ENCODE assay signal across 21 mouse cellular contexts in genomic region chr7:136742171-136742570, GRCm38 (mm10).
DNase-seq lines count a peak whose midpoint lies in the region; ATAC-seq and TF ChIP-seq lines count a peak whose summit lies in the region.
"Had no signal": no experiment of that assay in that cellular context is flagged by ENCODE, and none has a peak within 500 bp of the region (broad histone marks: within the 10 kb centered on the region; RNA-seq: fewer than 3 reads in every experiment).

No protein-coding gene starts in this region.

- no peak overlapping the region for H3K9ac ChIP-seq in embryonic facial prominence, embryonic 14.5 days (ENCODE audit: low read depth, low read length)
- H3K9ac ChIP-seq in liver, embryonic 11.5 days (ENCODE audit: low read depth, low read length): no peak overlapping the region
- H3K9ac ChIP-seq in lung, embryonic 14.5 days: no peak overlapping the region

- no peak for ATAC-seq in embryonic facial prominence, embryonic 14.5 days (ENCODE audit: low read depth)
- ATAC-seq in liver, embryonic 11.5 days (replicated peaks; ENCODE audit: low FRiP score): no peak
- ATAC-seq in lung, embryonic 14.5 days (ENCODE audit: insufficient read depth): no peak
- ATAC-seq: activated CD4-positive, CD25-positive, alpha-beta regulatory T cell, adult 4 months; CD4-positive, CD25-positive, alpha-beta regulatory T cell, adult 4 months; Patski had no signal

- no peak for TF ChIP-seq CTCF in lung, embryonic 14.5 days (IDR thresholded peaks at IDR 0.05; ENCODE audit: low read depth)

- H3K27me3 ChIP-seq in embryonic facial prominence, embryonic 14.5 days (replicated peaks; ENCODE audit: control insufficient read depth, insufficient read depth, low read length): no peaks in the 10 kb centered on the region
- no peaks in the 10 kb centered on the region for H3K27me3 ChIP-seq in embryonic facial prominence, embryonic 10.5 days (replicated peaks; ENCODE audit: low read depth, poor library complexity, severe bottlenecking)
- H3K27me3 ChIP-seq in liver, embryonic 11.5 days (replicated peaks; ENCODE audit: control insufficient read depth, insufficient read depth, low read length): no peaks in the 10 kb centered on the region
- no peaks in the 10 kb centered on the region for H3K27me3 ChIP-seq in lung, embryonic 14.5 days (ENCODE audit: insufficient read depth, low read length)

- no peaks in the 10 kb centered on the region for H3K36me3 ChIP-seq in embryonic facial prominence, embryonic 14.5 days (ENCODE audit: control insufficient read depth, insufficient read depth, low read length)
- no peaks in the 10 kb centered on the region for H3K36me3 ChIP-seq in embryonic facial prominence, embryonic 10.5 days (replicated peaks)
- H3K36me3 ChIP-seq in liver, embryonic 11.5 days (ENCODE audit: control insufficient read depth, insufficient read depth, low read length): no peaks in the 10 kb centered on the region
- no peaks in the 10 kb centered on the region for H3K36me3 ChIP-seq in lung, embryonic 14.5 days (ENCODE audit: insufficient read depth)
- H3K36me3 ChIP-seq: G1E had no signal

- H3K4me3 ChIP-seq in embryonic facial prominence, embryonic 14.5 days (ENCODE audit: low read depth, low read length): no peak overlapping the region
- no peak overlapping the region for H3K4me3 ChIP-seq in embryonic facial prominence, embryonic 10.5 days
- no peak overlapping the region for H3K4me3 ChIP-seq in liver, embryonic 11.5 days (ENCODE audit: low read depth, low read length)
- H3K4me3 ChIP-seq in lung, embryonic 14.5 days (ENCODE audit: low read depth, low read length): no peak overlapping the region

- 75% methylated on average over 2 of the region's 2 CpGs for WGBS in embryonic facial prominence, embryonic 14.5 days
- 95% methylated on average over 2 of the region's 2 CpGs for WGBS in embryonic facial prominence, embryonic 10.5 days
- 89% methylated on average over 2 of the region's 2 CpGs for WGBS in liver, embryonic 11.5 days
- 58% methylated on average over 2 of the region's 2 CpGs for WGBS in lung, embryonic 14.5 days

- DNase-seq in embryonic facial prominence, embryonic 14.5 days (ENCODE audit: low spot score): peak; percentile 41
- no peak for DNase-seq in embryonic facial prominence, embryonic 10.5 days (ENCODE audit: low spot score)
- DNase-seq in heart, adult 11 months: peak; percentile 60
- DNase-seq in heart, postnatal 4 days: no peak
- DNase-seq in liver: peak; percentile 7
- DNase-seq in liver, embryonic 11.5 days (ENCODE audit: low spot score): no peak
- DNase-seq in lung, embryonic 14.5 days: peak; percentile 71
- no peak for DNase-seq in lung, postnatal 10 days
- DNase-seq: adrenal gland, adult 2 months; adrenal gland, adult 8-10 months; adrenal gland, postnatal 10 days; adrenal gland, postnatal 14 days; adrenal gland, postnatal 25 days; adrenal gland, postnatal 36 days; B cell, adult 2 months; cerebellum, adult 11 months; cerebellum, adult 11-12 months had no signal

- no peak overlapping the region for H3K27ac ChIP-seq in embryonic facial prominence, embryonic 14.5 days (replicated peaks; ENCODE audit: low read depth, low read length)
- H3K27ac ChIP-seq in embryonic facial prominence, embryonic 10.5 days (replicated peaks): no peak overlapping the region
- H3K27ac ChIP-seq in liver, embryonic 11.5 days (ENCODE audit: low read depth, low read length): no peak overlapping the region
- H3K27ac ChIP-seq in lung, embryonic 14.5 days (ENCODE audit: low read depth): no peak overlapping the region

- H3K4me2 ChIP-seq in embryonic facial prominence, embryonic 14.5 days (ENCODE audit: low read depth, low read length): no peak overlapping the region
- no peak overlapping the region for H3K4me2 ChIP-seq in liver, embryonic 11.5 days
- H3K4me2 ChIP-seq in lung, embryonic 14.5 days: no peak overlapping the region

- no peaks in the 10 kb centered on the region for H3K9me3 ChIP-seq in embryonic facial prominence, embryonic 14.5 days (ENCODE audit: control insufficient read depth, low read length)
- H3K9me3 ChIP-seq in embryonic facial prominence, embryonic 10.5 days: no peaks in the 10 kb centered on the region
- H3K9me3 ChIP-seq in liver, embryonic 11.5 days (ENCODE audit: control insufficient read depth, low read length): no peaks in the 10 kb centered on the region
- H3K9me3 ChIP-seq in lung, embryonic 14.5 days (ENCODE audit: low read depth, low read length): no peaks in the 10 kb centered on the region

- 0 out of 2 replicates have a peak, but pooled peaks cover 5% of the 10 kb centered on the region for H3K4me1 ChIP-seq in embryonic facial prominence, embryonic 14.5 days (ENCODE audit: control insufficient read depth, insufficient read depth, low read length)
- H3K4me1 ChIP-seq in embryonic facial prominence, embryonic 10.5 days: peaks cover 4% of the 10 kb centered on the region
- H3K4me1 ChIP-seq in liver, embryonic 11.5 days (replicated peaks; ENCODE audit: control insufficient read depth, insufficient read depth, low read length): no peaks in the 10 kb centered on the region
- no peaks in the 10 kb centered on the region for H3K4me1 ChIP-seq in lung, embryonic 14.5 days (ENCODE audit: insufficient read depth)

Comparison
In these comparisons a context has a peak if more than half of its experiments do, and no peak if none do; other contexts are left out.
1. DNase-seq: peak in embryonic facial prominence, embryonic 14.5 days (single experiment), heart, adult 11 months (single experiment), liver (single experiment) and lung, embryonic 14.5 days (single experiment); none in embryonic facial prominence, embryonic 10.5 days (single experiment), heart, postnatal 4 days (single experiment), liver, embryonic 11.5 days (single experiment) and lung, postnatal 10 days (single experiment).